Mouse (Mus musculus) regulatory T cell (primary cell): ENCODE measurements at regions not wholly inside any gene's neighbourhood (a gene's known extent, or its start where the extent isn't known, plus 50 kb on each side); places are given as distances from the start of the nearest gene placed in this dataset.

Experiments
- in situ Hi-C: fragments of 300-600 bp; cut with MboI, MseI; formaldehyde crosslinking; loops from one replicate; pipeline ENCODE4 v1.15.1; 2025; ENCODE audit warnings: high pct_unique_total_duplicates

DNA sequence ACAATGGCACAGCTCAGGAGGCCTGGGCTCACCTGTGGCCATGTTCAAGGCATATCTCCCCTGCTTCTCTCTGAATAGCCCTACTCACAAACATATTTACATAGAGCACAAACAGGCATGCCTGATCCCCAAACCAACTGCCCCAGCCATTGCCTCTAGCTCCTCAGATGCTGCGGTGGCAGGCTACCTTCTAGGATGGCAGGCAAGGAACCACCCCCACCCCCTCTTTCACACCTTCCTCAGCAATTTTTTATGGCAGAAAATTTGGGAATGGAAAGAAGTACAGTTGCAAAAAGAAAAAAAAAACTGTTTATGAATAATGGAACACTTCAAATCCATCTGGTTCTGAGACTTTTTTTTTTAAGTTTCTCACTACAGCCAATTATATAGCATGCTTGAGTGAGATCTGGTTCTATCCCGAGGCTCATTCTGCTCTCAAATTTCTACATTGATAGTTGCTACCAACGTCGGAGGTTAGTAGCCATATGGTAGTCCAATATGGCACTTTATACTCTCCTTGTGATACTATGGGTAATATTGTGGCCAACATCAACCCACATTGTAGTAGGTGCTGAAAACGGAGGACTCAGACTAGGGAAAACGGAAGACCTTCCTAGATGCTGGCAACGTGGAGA is 136.8 kb upstream of the Gm10295 start:
- in situ Hi-C loops: no loop called here

DNA sequence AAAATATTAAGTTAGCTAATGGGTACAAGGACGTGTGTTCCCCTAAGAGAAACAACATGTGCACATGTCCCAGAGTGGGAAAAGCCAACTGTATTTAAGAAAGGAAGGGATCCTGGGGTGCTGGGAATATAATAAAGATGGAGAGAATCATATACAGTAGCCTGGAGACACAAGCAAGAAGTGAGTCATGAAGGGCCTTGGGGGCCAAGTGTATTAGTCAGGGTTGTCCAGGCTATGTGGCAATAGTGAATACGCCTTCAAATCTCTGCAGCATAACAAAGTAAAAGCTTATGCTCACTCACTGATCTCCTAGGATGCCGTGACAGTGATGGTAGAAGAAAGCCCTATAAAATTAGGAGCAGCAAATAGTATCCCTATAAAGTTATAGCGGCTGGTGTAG is 124.1 kb upstream of the Gm10295 start:
- in situ Hi-C loops: no loop called here

DNA sequence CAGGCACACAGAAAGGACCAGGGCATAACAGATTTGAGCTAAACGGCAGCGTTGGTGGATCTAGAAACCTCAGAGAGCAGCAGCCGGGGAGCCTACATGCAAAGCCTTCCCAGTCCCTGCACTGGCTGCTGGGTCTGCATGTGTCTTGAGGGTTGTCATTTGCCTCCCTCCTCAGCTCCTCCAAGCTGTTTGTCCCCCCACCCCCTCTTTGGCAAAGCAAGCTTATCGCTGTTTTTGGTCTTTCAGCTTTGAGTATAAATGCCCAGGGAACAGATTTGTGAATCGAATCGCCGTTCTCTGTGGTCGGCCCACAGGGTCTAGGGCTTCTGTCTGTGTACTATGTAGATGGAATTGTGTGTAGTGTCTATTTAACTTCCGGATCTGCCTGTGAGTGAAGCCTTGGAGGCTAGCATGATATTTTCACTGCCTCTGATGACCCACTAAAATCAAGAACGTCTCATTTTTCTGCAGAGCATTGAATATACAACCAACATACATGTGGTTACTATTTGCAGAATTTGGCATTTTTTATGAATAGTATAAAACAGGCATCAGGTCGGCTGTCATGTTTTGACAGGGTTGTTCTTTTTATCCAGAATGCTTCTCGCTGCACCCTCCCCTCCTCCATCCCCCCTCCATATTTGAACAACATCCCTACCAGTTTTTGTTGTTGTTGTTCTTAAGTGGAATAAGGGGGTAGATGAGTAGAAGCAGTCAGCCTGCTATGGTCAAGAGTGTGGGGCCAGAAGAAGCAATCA is 121.3 kb upstream of the Gm10295 start:
- in situ Hi-C loops: no loop called here

DNA sequence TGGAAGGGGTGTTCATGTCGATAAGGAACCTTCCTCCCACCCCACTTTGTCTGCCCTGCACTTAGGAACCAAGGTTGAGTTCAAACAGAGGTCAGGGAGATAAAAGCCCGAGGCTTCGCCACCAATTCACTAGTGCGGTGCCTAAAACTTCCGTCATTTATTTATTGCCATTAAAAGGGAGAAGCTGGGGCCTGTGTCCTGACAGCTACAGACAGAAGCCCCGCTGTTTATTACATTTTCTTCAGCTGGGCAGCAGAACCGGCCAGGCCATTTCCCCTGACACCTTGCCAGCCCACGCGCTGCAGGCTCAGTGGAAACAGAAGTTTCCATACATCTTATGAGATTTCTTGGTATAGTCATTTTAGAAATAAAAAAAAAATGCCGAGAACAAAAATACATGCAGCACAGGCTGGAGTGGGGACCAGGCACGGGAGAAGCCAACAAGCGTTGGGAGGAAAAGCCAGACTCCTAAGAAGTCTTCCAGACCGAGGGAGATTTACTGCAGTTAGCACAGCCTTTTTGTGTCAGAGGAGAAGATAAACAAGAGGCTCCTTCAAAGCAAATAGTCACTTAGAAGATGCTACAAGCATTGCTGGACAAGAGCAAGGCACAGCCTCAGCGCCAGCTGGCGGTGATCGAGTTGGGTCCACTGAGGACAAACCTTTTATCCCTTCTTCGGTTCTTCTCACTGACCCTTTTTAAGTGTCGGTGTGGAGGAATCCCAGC is 120.5 kb upstream of the Gm10295 start:
- in situ Hi-C loops: no loop called here

DNA sequence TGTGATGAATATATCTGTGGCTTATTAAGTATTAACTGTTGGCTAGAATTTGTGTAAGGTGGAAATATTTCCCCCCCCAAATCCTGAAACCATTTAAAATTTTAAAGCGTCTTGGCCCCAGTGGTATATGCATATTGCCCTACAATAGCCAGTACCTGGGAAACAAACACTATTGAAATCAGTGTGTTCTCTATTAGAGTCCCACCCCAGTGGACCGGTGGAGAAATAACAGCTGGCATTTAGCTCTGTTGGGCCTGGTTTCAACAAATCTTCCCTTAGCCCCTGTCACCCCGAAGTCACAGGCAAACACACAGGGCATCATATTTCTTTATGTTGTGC is 120.0 kb upstream of the Gm10295 start:
- in situ Hi-C loops: no loop called here

DNA sequence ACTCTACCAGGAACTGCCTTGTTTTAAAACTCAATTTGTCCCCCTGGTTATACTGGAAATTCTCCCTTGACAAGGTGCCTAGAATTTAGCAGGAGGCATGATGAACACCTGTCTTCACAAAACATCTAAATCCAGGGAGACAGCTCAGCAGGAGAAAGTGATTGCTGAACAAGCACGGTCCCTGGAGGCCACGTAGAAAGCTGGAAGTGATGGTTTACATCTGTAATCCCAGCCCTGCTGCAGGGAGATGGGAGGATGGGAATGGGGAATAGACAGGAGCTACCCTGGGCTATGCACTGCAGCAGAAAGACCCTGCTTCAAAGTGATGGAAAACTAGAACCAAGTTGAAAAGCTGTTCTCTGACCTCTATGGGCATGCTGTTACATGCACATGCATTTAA is 119.1 kb upstream of the Gm10295 start:
- in situ Hi-C loops: no loop called here

DNA sequence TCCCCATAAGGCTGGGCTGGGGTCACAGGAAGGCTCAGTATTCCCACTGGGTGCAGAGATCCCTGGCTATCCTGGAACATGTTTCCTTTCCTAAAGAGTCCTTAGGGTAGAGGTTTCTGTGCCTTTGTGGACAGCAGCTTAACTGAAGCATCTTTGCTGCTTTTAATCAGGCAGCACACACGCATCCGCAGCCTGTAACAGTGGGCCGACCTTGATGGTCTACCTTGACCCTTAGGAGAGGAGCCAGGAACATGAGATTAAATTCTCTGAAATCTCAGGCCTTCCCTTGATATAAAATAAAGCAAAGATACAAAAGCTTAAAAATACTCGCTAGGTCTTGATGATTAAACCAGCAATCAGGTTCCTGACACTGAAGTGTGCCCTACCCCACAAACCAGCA is 118.7 kb upstream of the Gm10295 start:
- in situ Hi-C loops: loop anchor here (10.0 kb wide), 1 partner anchor 235 kb away; no protein-coding TSS in a partner anchor

DNA sequence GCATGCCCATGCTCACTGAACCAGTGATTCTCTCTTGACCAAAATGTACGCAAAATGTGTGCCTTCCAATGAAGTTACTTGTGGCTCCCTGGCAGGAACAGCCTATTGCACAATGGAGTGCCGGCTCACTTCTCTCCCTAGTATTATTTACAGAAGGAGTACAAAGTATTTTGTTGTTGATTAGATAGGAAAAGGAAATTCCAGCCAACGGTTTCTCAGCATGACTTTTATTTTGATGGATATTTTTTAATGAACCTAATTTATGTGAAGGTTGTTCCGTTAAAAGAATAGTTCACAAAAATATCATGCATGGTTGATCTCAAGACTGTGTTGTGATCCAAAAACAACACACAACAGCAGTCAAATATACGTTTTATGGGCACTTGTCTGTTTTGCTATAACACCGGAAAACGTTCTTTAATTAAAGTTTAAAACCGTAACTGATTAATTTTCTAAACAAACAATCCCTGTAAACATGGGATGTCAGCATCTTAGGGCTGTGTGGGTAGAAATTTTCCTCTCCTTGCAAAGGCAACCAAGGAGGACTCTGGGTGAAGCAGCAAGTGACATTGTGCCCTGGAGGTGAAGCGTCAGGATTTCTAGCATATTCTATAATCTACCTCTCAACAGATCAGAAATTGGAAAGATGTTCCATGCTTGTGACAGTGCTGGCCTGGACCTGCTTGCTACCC is 116.3 kb upstream of the Gm10295 start:
- in situ Hi-C loops: loop anchor here (10.0 kb wide), 1 partner anchor 233 kb away; no protein-coding TSS in a partner anchor

DNA sequence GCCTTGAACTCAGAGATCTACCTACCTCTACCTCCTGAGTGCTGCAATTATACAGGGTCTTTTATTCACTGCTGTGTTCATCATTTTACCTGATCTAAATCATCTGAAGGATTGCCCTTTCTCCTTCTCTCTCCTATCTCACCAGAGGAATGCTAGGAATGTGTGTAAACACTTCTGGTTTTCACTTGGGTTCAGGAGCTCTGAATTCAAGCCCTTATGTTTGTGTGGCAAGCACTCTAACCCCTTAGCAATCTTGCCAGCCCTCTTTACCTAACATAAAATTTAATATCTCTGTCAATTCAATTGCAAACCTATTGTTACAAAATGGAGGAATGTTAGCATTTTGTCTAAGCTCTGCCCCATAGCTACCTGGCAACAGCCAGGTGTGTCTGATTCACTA is 112.8 kb upstream of the Gm10295 start:
- in situ Hi-C loops: loop anchor here (10.0 kb wide), 1 partner anchor 229 kb away; no protein-coding TSS in a partner anchor

DNA sequence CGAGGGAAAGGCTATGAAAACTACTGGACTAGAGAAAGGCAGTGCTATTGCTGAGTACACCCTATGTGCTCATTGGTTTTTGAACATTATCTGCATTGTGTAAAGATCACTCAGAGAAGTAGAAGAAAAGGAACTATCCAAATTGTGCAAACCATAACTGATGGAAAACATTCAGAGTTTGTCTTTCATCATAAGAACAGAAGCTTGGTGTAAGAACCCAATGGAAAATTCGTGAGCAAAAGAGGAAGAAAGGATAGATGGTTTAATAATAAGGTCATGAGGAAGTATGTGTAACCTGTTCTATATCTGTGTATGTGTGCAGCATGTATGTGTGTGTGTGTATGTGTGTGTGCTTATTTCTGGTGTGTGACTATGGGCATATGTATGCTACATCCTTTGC is 112.3 kb upstream of the Gm10295 start:
- in situ Hi-C loops: loop anchor here (10.0 kb wide), 1 partner anchor 229 kb away; no protein-coding TSS in a partner anchor

DNA sequence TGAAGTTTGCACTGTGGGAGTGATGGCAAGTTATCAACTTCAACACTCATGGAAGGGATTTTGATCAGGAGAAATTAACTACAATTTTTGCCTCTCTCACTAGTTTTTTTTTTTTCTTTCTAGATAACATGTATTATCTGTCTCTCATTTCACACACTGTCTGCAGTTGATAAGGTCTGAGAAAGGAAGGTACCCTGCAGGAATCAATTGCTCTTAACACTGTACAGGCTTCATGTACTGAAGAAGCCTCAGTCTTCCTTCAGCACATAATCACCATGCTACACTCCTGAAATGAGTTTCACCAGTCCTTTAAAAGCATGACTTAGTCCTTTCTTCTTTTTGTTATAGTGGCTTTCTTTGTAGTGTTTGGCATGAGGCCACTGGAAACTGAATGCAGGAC is 108.5 kb upstream of the Gm10295 start:
- in situ Hi-C loops: loop anchor here (10.0 kb wide), 1 partner anchor 225 kb away; no protein-coding TSS in a partner anchor

DNA sequence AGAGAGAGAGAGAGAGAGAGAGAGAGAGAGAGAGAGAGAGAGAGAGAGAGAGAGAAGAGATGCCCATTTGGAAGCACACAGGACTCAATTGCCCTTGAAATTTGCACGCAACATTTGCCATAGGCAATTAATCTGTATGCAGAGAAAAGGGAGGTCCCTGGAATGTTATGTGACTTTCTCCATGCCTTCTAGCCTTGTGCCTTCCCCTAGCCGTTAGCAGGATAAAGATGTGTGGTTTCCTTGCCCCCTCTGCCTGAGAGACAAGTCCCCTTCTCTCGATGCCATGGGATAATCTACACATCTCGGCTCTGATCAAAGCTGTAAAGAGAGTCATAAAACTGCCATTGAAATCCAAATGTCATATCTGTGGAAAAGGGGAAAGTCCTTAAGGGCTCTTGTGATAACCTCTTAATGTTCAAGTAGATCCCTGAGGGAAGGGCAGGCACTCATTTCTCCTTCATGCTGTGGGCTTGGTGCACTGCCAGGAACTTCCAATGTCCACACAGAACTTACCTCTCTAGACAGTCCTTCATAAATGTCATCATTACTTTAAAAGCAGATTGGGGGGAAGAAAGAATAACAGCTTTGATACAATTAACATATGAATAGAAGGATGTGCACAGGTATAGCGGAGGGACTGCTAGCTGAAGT is 106.9 kb upstream of the Gm10295 start:
- in situ Hi-C loops: no loop called here

DNA sequence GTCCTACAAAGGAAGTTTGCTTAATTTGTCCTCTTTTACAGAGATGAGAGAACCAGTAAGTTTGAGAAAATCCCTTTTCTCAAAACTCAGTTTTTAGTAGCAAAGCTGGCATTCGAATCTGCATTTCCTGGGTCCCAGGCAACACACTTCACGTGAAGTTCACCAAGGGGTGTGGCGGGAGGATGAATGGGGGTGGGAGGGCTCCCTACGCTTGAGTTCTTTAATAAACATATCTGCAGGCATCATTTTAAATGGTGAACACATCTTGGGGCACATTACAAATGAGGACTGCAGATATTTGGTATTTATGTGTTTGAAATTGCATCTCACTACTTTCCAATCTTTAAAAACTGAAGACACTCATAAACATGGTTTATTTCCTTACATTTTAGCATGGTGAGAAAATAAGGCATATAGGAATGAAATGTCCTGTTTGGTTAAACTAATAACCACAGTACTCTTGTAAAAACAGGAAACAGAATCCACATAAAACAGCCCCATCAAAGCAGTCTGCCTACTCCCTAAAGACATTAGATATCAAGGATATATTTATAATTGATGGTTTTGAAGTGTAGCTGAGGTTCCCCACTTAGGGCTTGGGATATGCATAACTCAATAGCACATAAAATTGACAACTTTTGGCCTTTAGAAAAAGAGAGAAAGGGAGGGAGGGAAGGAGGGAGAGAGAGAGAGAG is 106.3 kb upstream of the Gm10295 start:
- in situ Hi-C loops: no loop called here

DNA sequence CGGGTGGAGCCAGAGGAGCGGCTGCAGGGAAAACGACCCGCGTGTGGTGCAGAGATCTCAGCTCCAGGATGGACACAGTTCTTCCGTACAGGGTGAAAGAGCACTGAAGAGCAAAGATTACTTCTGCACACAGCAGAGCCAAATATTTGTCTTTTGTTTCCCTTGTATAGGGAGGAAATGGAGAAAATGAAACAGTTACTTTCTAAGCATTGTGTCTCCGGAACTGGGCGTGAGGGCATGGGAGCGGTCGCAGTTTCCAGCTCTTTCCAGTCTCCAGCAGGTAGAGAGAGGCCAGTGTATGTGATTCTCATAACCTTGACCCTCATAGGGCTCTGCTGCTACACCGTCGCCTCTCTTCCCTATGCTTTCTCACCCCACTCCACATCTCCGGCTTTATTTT is 105.1 kb upstream of the Gm10295 start:
- in situ Hi-C loops: no loop called here

DNA sequence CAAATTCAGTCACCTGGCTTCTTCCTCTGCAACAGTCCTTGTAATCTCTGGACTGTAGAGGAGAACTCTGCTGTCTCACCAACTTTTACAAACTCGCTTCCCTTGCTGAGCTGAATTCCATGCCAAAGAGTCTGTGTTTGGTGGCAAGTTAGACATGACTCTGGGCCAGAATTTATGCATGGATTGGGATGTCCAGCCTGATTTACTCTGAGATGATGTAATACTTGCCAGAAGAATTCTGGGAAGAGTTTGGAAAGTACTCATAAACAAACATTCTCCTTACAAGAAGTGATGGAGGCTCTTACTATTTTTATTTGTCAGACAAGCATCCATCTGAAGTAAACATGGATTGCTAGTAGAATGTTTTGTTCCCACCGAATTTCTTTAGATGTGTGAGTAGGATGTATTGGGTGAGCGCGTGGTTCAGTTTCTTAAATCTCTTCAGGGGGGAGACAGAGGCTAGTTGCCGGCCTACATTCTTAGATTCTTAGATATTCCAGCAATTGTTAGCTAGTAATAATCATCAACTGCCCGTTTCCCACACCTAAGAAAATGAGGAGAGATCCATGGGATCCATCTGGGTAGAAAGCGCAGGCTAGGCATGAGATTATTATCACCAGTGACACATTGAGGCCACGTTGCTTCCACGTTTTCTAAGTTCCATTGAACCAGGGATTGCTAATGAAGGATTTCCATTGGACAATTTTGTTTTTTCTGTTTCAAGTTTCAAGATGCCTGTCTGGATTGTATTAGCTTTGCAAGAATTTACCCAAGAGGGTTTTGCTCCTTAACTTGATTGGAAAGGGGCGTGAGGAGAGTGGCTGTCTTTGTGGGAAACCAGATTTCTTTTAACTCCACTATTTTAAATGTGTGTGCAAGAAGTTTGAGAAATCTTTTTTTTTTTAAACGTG is 89.3 kb upstream of the Gm10295 start:
- in situ Hi-C loops: no loop called here

DNA sequence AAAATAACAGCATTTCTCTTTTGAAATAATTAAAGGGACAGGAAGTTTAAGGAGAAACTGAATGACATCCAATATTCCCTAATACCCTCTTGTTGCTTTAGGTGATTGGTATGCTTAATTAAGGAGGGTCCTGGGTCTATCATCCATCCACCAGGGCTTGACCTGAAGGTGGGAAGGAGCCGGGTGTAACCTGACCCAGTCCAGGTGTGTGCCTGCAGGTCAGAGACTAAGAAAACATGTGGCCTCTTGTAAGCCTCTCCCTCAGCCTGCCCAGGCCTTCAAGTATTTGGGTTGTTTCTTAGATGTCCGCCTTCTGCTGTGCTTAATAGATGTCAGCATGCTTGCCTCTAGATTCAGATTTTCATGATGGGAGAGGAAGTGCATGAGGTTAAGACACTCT is 74.7 kb upstream of the Gm10295 start:
- in situ Hi-C loops: no loop called here

DNA sequence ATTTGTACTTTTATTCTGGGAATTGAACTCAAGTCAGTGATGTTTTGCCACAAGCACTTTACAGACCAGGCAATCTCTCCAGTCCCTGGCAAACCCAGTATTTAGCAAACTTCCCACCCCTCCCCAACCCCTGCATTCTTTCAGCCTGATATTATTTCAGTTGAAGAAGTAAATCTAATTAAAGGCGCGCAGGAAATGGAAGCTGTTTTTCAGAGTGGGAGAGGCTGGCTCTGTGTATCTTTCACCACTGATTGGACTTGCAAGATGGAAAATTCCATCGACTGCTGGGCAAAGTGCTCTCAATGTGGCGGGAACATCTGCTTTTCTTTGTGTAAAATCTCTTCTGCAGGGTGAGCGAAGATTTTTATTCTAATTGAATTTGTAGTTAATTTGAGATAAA is 68.0 kb upstream of the Gm10295 start:
- in situ Hi-C loops: no loop called here

DNA sequence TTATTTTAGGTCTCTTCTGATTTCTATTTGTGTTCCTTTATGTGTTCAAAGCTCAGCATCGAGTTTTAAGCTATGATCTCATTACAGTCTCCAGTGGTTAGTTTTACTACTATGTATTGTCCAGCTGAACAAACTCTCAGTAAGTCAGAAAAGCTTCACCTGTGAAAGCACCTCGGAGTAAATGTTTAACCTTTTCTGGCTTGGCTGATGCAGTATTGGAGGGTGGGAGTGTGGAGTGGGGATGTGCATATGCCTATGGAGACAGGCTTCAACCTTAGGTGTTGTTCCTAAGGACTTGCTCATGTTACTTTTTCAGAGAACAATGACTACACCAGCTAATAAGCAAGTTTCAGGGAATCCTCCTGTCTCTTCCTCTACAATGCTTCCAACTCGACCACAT is 67.6 kb upstream of the Gm10295 start:
- in situ Hi-C loops: no loop called here

DNA sequence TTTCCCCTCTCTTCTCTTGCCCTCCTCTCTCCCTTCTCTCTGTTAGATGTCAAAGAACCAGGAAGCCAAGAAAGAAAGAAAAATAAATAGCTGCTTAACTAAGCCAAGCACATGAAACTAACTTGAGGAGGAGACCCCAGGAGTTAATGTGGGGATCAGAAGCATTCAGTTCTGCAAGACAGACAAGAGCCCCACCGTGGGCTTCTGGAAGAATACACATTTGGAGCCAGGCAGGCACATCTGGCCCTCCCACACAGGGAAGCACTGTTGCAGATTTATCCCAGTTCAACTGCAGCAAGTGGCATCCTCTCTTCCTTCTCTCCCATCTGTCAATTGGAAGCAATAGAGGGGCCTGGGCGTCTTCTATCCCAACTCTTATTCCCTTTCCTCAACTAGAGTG is 63.5 kb upstream of the Gm10295 start:
- in situ Hi-C loops: no loop called here

DNA sequence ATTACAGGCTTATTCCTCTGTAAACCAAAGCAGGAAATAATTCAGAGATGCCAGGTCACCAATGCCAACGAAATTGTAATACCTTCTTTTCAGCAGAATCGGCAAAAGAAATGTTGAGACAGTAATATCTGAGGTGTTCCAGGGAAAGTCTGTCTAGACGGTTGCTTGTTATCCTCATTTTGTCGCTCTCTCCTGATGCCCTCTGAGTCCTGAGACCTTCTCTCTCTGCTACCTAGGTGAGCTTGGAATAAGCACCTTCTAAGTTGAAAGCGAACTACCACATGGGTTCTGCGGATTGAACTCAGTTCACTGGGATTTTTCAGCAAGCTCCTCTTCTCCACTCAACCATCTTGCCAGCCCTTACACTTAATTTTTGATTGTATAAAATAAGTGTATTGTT is 61.8 kb upstream of the Gm10295 start:
- in situ Hi-C loops: no loop called here
